Mouse (Mus musculus) gonadal fat pad, adult 2 months (tissue): ENCODE data around the gene Lrfn1. TPM values are rescaled to one million over a fixed set of nuclear protein-coding genes. Genes with fewer than 3 reads are reported as not detected.
"Not testable (repeated sequence)": the region's sequence is repeated elsewhere in the genome, so short reads cannot be mapped to it uniquely, and the experiment has no call there.

Experiments
- DNase-seq: peaks from one replicate; pipeline ENCODE4 v3.0.0-alpha.2; 2012; ENCODE audit warnings: low read depth
- polyA plus RNA-seq: library from polyadenylated mRNA; depleted of rRNA; stranded (reverse); fragments of >200 nt; gene quantifications from 2 replicates; pipeline ENCODE4 v1.2.3, GENCODE M21; 2012

Gene Lrfn1
- polyA plus RNA-seq, 1 experiment, result 6.6 TPM

- DNase-seq, result no peak
These were observed 4.5 kb upstream of the Lrfn1 start for GRCm38 (mm10) chr7:28447101-28447830.

GRCm38 (mm10) chr7:28447865-28448820 lies 3.6 kb upstream of the Lrfn1 start:
- no peak for DNase-seq

- no peak for DNase-seq
These were observed 703 bp downstream of the Lrfn1 start for GRCm38 (mm10) chr7:28452361-28453005.

- no peak for DNase-seq
These were observed 8.6 kb downstream of the Lrfn1 start for GRCm38 (mm10) chr7:28460361-28460760.

GRCm38 (mm10) chr7:28462769-28463168 lies 11.0 kb downstream of the Lrfn1 start:
- DNase-seq, result no peak

- peak; percentile 57 for DNase-seq
These were observed 12.8 kb downstream of the Lrfn1 start for GRCm38 (mm10) chr7:28464416-28465212.

GRCm38 (mm10) chr7:28466721-28467212 lies 15.0 kb downstream of the Lrfn1 start:
- no peak for DNase-seq

- DNase-seq, result no peak
These were observed 15.5 kb downstream of the Lrfn1 start for GRCm38 (mm10) chr7:28467213-28467751.

GRCm38 (mm10) chr7:28476191-28476590 lies 24.4 kb downstream of the Lrfn1 start:
- DNase-seq, result no peak

GRCm38 (mm10) chr7:28477363-28477762 lies 25.6 kb downstream of the Lrfn1 start:
- no peak for DNase-seq

GRCm38 (mm10) chr7:28478854-28479253 lies 27.1 kb downstream of the Lrfn1 start:
- DNase-seq, result no peak

- DNase-seq, result no peak
These were observed 31.1 kb downstream of the Lrfn1 start for GRCm38 (mm10) chr7:28482854-28483253.

- DNase-seq, result no peak
These were observed 32.4 kb downstream of the Lrfn1 start for GRCm38 (mm10) chr7:28484192-28484591.

- no peak for DNase-seq
These were observed 36.3 kb downstream of the Lrfn1 start for GRCm38 (mm10) chr7:28488030-28488491.

- peak; percentile 47 for DNase-seq
These were observed 38.6 kb downstream of the Lrfn1 start for GRCm38 (mm10) chr7:28490410-28490809.

GRCm38 (mm10) chr7:28490903-28491302 lies 39.1 kb downstream of the Lrfn1 start:
- DNase-seq, result no peak

GRCm38 (mm10) chr7:28492310-28492709 lies 40.5 kb downstream of the Lrfn1 start:
- DNase-seq, result no peak

GRCm38 (mm10) chr7:28495426-28495825 lies 43.6 kb downstream of the Lrfn1 start:
- DNase-seq, result no peak

- DNase-seq, result no peak
These were observed 53.8 kb downstream of the Lrfn1 start for GRCm38 (mm10) chr7:28505585-28505984.

- DNase-seq, result not testable (repeated sequence)
These were observed 57.3 kb downstream of the Lrfn1 start for GRCm38 (mm10) chr7:28509121-28509520.
